Mouse (Mus musculus): ENCODE measurements around the gene Frat1. TPM values are rescaled to one million over a fixed set of nuclear protein-coding genes. Genes with fewer than 3 reads are reported as not detected.
A peak's percentile ranks its signal among the peaks of the same experiment; 100 is the strongest.
"Not testable (repeated sequence)": the region's sequence is repeated elsewhere in the genome, so short reads cannot be mapped to it uniquely, and the experiment has no call there.

The Frat1 gene
- total and polyA plus RNA-seq, 2 experiments from 2014 or later = 43.4 to 48.2 TPM

DNA sequence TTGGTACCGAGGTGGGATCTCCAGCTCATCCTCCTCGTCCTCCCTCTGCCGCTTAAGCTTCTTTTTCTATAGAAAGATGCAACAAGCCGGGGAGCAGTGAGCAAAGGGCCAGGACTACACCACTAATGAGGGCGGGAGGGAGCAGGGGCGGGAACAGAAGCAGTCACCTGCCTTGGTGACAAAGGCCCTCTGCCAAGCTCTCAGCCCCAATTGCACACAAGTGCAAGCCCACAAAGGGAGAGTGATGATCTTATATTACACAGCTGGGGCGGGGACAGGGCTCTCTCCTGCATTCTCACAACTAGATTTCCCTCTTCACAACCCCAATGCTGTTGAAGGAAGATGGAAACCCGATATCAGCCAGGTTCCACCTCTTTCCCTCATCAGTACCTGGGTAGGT lies 36.9 kb downstream of the Frat1 start:
- H3K9ac ChIP-seq = no peak overlapping the region
- no peaks in the 10 kb centered on the region for H3K9me3 ChIP-seq (ENCODE audit: low read length)
- no peak overlapping the region for H3K4me2 ChIP-seq (ENCODE audit: low read depth)
- no peak overlapping the region for H3K27ac ChIP-seq (ENCODE audit: low read depth, low read length)
- no peak overlapping the region for H3K4me3 ChIP-seq (ENCODE audit: low read depth, low read length)
- WGBS = 85% methylated on average over 8 of the region's 8 CpGs
- no peak for ATAC-seq
- no peaks in the 10 kb centered on the region for H3K4me1 ChIP-seq (ENCODE audit: insufficient read depth)
- no peaks in the 10 kb centered on the region for H3K27me3 ChIP-seq (ENCODE audit: insufficient read depth, low read length)
- DNase-seq = no peak
- H3K36me3 ChIP-seq (ENCODE audit: insufficient read depth) = peaks cover 80% of the 10 kb centered on the region
- no peak for TF ChIP-seq CTCF (IDR thresholded peaks at IDR 0.05; ENCODE audit: low read depth)

DNA sequence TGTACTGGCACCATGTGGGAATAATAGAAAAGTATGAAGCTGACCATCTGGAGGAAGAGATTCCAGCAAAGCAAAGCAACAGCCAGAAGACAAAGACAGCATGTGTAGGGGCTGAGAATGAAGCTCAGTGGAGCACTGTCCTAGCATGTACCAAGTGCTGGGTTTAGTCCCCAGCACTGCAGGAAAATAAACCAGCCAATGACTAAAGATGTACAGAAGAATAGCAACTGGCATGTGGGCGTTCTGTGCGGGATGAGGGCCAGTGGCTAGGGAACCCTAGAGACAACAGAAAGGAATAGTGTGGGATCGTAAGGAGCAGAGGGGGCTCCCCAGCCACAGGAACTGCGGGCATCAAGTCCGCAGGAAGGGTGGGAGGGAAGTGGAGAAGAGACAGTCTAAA lies 39.5 kb downstream of the Frat1 start:
- ATAC-seq (no peak), DNase-seq (no peak)
- WGBS = 92% methylated on average over 5 of the region's 5 CpGs

DNA sequence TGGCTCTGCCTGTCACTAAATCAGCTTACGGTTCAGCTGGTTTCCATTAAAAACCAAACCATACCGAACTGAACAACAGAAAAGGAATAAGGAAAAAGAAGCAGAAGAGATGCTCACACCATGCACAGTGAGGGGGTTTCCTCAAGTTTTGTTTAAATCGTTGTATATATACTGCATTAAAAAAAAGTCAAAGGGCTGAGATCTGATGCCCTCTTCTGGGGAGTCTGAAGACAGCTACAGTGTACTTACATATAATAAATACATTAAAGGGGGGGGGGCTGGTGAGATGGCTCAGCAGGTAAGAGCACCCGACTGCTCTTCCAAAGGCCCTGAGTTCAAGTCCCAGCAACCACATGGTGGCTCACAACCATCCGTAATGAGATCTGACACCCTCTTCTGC lies 40.2 kb downstream of the Frat1 start:
- H3K36me3 ChIP-seq (ENCODE audit: insufficient read depth) = peaks cover 88% of the 10 kb centered on the region
- 75% methylated on average over 5 of the region's 5 CpGs for WGBS

More for the DNA sequence above, 39.5 kb downstream of the Frat1 start:
- Histone ChIP-seq H3K27me3 (ENCODE audit: insufficient read depth, low read length) (no peaks in the 10 kb centered on the region), H3K9ac (no peak overlapping the region), H3K4me1 (ENCODE audit: insufficient read depth) (no peaks in the 10 kb centered on the region), H3K9me3 (ENCODE audit: low read length) (no peaks in the 10 kb centered on the region), H3K4me3 (ENCODE audit: low read depth, low read length) (no peak overlapping the region), H3K4me2 (ENCODE audit: low read depth) (no peak overlapping the region), H3K27ac (ENCODE audit: low read depth, low read length) (no peak overlapping the region), H3K36me3 (ENCODE audit: insufficient read depth) (peaks cover 84% of the 10 kb centered on the region)
- no peak for TF ChIP-seq CTCF (IDR thresholded peaks at IDR 0.05; ENCODE audit: low read depth)

DNA sequence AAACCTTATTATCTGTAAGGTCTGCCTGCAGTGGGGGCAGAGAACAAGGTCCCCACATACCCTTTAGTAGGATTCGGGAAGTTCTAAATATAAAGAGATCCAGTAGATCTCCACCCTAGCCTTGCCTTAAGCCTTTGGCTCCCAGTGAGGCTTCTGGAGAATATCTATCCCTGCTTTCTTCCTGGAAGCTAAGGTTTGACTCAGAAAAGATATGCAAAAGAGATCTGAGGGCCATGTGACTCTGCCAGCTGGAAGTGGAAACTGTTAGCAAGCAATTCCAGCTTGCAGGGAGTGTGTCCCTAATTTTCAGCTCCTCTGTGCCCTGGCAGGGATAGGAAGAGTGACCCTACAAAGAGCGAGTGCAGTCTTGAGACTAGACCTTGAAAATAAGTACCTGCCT lies 42.5 kb downstream of the Frat1 start:
- 89% methylated on average over 2 of the region's 2 CpGs for WGBS
- no peak for TF ChIP-seq CTCF (IDR thresholded peaks at IDR 0.05; ENCODE audit: low read depth)

More for the DNA sequence above, 40.2 kb downstream of the Frat1 start:
- H3K27me3 ChIP-seq (ENCODE audit: insufficient read depth, low read length); H3K9me3 ChIP-seq (ENCODE audit: low read length); H3K4me2 ChIP-seq (ENCODE audit: low read depth); H3K9ac ChIP-seq; H3K4me1 ChIP-seq (ENCODE audit: insufficient read depth); H3K4me3 ChIP-seq (ENCODE audit: low read depth, low read length); H3K27ac ChIP-seq (ENCODE audit: low read depth, low read length): not testable (repeated sequence)
- ATAC-seq (0 out of 2 replicates have a peak, but pooled peaks have one; percentile 18), DNase-seq (peak; percentile 17)
- peak; percentile 26; the same call in 1 of the 2 replicates for TF ChIP-seq CTCF (IDR thresholded peaks at IDR 0.05; ENCODE audit: low read depth)

DNA sequence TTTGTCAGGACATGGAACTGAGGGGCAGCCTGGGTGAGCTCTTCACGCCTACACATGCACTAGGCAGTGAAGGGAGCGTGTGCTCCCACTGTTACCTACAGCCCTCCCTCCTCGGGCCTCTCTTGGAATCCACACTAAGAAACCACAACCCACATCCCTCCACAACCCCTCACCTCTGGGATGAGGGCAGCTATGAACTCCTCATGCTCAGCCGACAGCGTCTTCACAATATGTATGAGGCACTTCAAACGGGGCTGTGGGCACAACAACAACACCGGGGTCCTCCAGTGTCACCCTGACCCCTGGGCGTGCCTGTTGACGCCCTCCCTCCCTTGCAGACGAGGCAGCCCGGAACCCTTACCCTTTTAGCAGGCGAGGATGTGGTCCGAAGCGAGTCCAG lies 44.6 kb downstream of the Frat1 start:
- Histone ChIP-seq H3K4me1 (ENCODE audit: insufficient read depth) (no peaks in the 10 kb centered on the region), H3K27ac (ENCODE audit: low read depth, low read length) (no peak overlapping the region), H3K27me3 (ENCODE audit: insufficient read depth, low read length) (no peaks in the 10 kb centered on the region), H3K9ac (no peak overlapping the region), H3K9me3 (ENCODE audit: low read length) (no peaks in the 10 kb centered on the region), H3K36me3 (ENCODE audit: insufficient read depth) (peaks cover 71% of the 10 kb centered on the region), H3K4me2 (ENCODE audit: low read depth) (no peak overlapping the region), H3K4me3 (ENCODE audit: low read depth, low read length) (no peak overlapping the region)
- ATAC-seq = no peak
- 90% methylated on average over 14 of the region's 14 CpGs for WGBS
- no peak for DNase-seq
- TF ChIP-seq CTCF (IDR thresholded peaks at IDR 0.05; ENCODE audit: low read depth) = no peak

More for the DNA sequence above, 42.5 kb downstream of the Frat1 start:
- Histone ChIP-seq H3K27ac (ENCODE audit: low read depth, low read length) (no peak overlapping the region), H3K36me3 (ENCODE audit: insufficient read depth) (peaks cover 83% of the 10 kb centered on the region), H3K9me3 (ENCODE audit: low read length) (no peaks in the 10 kb centered on the region), H3K27me3 (ENCODE audit: insufficient read depth, low read length) (no peaks in the 10 kb centered on the region), H3K9ac (no peak overlapping the region), H3K4me1 (ENCODE audit: insufficient read depth) (no peaks in the 10 kb centered on the region), H3K4me3 (ENCODE audit: low read depth, low read length) (no peak overlapping the region), H3K4me2 (ENCODE audit: low read depth) (no peak overlapping the region)
- ATAC-seq (no peak), DNase-seq (no peak)

DNA sequence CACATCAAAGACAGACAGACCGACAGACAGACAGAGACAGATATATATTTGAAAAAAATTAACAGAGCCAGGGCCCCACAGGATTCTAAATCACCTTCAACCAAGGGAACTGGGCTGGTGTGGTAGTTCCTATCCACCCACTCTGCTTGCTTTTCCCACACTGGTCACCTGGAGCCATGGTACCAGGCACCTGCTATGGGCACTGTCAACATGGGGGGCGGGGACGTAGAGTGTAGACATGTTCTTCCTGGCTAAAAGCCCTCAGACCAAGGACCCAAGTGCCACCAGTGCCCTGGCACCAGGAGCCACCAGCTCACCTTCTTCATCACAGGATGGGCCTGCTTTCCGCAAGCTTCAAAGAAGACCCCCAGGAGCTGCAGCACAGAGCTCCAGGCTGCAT lies 52.1 kb downstream of the Frat1 start:
- Histone ChIP-seq H3K9me3 (ENCODE audit: low read length) (no peaks in the 10 kb centered on the region), H3K4me1 (ENCODE audit: insufficient read depth) (no peaks in the 10 kb centered on the region), H3K27ac (ENCODE audit: low read depth, low read length) (no peak overlapping the region), H3K36me3 (ENCODE audit: insufficient read depth) (peaks cover 78% of the 10 kb centered on the region), H3K9ac (no peak overlapping the region), H3K4me3 (ENCODE audit: low read depth, low read length) (no peak overlapping the region), H3K27me3 (ENCODE audit: insufficient read depth, low read length) (no peaks in the 10 kb centered on the region), H3K4me2 (ENCODE audit: low read depth) (no peak overlapping the region)
- TF ChIP-seq CTCF (IDR thresholded peaks at IDR 0.05; ENCODE audit: low read depth) = no peak
- ATAC-seq (no peak), DNase-seq (no peak)
- 97% methylated on average over 4 of the region's 4 CpGs for WGBS

Other genes with a start within 250 kb of the Frat1 start
- 6.8 and 7.6 TPM in 2 replicates for gene Gm340, start 247.6 kb upstream of the Frat1 start, total RNA-seq (2014; rRNA removed)
- gene Gm340, start 247.6 kb upstream of the Frat1 start, polyA plus RNA-seq (2015; fragmentation: Nextera tagmentation; extraction: Ambion mirVana) = 1.2 and 1.7 TPM in 2 replicates
- 37.2 and 61.8 TPM in 2 replicates for gene Slit1, start 86.3 kb upstream of the Frat1 start, total RNA-seq (2014; rRNA removed)
- 8.7 and 13.4 TPM in 2 replicates for gene Slit1, start 86.3 kb upstream of the Frat1 start, polyA plus RNA-seq (2015; fragmentation: Nextera tagmentation; extraction: Ambion mirVana)
- gene Arhgap19, start 27.9 kb upstream of the Frat1 start, total RNA-seq (2014; rRNA removed) = 3.9 and 6.0 TPM in 2 replicates
- gene Arhgap19, start 27.9 kb upstream of the Frat1 start, polyA plus RNA-seq (2015; fragmentation: Nextera tagmentation; extraction: Ambion mirVana) = 3.1 and 3.2 TPM in 2 replicates
- 14.4 and 22.4 TPM in 2 replicates for gene Frat2, start 18.2 kb downstream of the Frat1 start, total RNA-seq (2014; rRNA removed)
- 14.8 and 15.5 TPM in 2 replicates for gene Frat2, start 18.2 kb downstream of the Frat1 start, polyA plus RNA-seq (2015; fragmentation: Nextera tagmentation; extraction: Ambion mirVana)
- gene Rrp12, start 66.2 kb downstream of the Frat1 start, total RNA-seq (2014; rRNA removed) = 17.0 and 19.5 TPM in 2 replicates
- 12.3 and 14.4 TPM in 2 replicates for gene Rrp12, start 66.2 kb downstream of the Frat1 start, polyA plus RNA-seq (2015; fragmentation: Nextera tagmentation; extraction: Ambion mirVana)
- gene Pgam1, start 82.0 kb downstream of the Frat1 start, total RNA-seq (2014; rRNA removed) = 400 and 416 TPM in 2 replicates
- gene Pgam1, start 82.0 kb downstream of the Frat1 start, polyA plus RNA-seq (2015; fragmentation: Nextera tagmentation; extraction: Ambion mirVana) = 501 and 537 TPM in 2 replicates
- gene Exosc1, start 103.5 kb downstream of the Frat1 start, total RNA-seq (2014; rRNA removed) = 29.6 and 33.3 TPM in 2 replicates
- gene Exosc1, start 103.5 kb downstream of the Frat1 start, polyA plus RNA-seq (2015; fragmentation: Nextera tagmentation; extraction: Ambion mirVana) = 69.4 and 71.0 TPM in 2 replicates
- 53.3 and 58.6 TPM in 2 replicates for gene Zdhhc16, start 103.5 kb downstream of the Frat1 start, total RNA-seq (2014; rRNA removed)
- 96.8 and 97.4 TPM in 2 replicates for gene Zdhhc16, start 103.5 kb downstream of the Frat1 start, polyA plus RNA-seq (2015; fragmentation: Nextera tagmentation; extraction: Ambion mirVana)
- gene Mms19, start 151.2 kb downstream of the Frat1 start, total RNA-seq (2014; rRNA removed) = 42.2 and 66.5 TPM in 2 replicates
- 17.4 and 25.8 TPM in 2 replicates for gene Mms19, start 151.2 kb downstream of the Frat1 start, polyA plus RNA-seq (2015; fragmentation: Nextera tagmentation; extraction: Ambion mirVana)
- gene Ubtd1, start 151.8 kb downstream of the Frat1 start, total RNA-seq (2014; rRNA removed) = 18.7 and 22.2 TPM in 2 replicates
- 12.2 and 13.3 TPM in 2 replicates for gene Ubtd1, start 151.8 kb downstream of the Frat1 start, polyA plus RNA-seq (2015; fragmentation: Nextera tagmentation; extraction: Ambion mirVana)
- gene Ankrd2, start 206.0 kb downstream of the Frat1 start, total RNA-seq (2014; rRNA removed) = 0.69 TPM in 1 of 2 replicates, not detected in the other
- gene Ankrd2, start 206.0 kb downstream of the Frat1 start, polyA plus RNA-seq (2015; fragmentation: Nextera tagmentation; extraction: Ambion mirVana) = 1.2 and 1.4 TPM in 2 replicates
- 3.3 and 3.6 TPM in 2 replicates for gene Hoga1, start 215.6 kb downstream of the Frat1 start, total RNA-seq (2014; rRNA removed)
- 2.8 and 3.5 TPM in 2 replicates for gene Hoga1, start 215.6 kb downstream of the Frat1 start, polyA plus RNA-seq (2015; fragmentation: Nextera tagmentation; extraction: Ambion mirVana)
- gene 4933411K16Rik, start 222.3 kb downstream of the Frat1 start, total RNA-seq (2014; rRNA removed) = 0.15 and 0.24 TPM in 2 replicates
- gene 4933411K16Rik, start 222.3 kb downstream of the Frat1 start, polyA plus RNA-seq (2015; fragmentation: Nextera tagmentation; extraction: Ambion mirVana) = not detected in 2 replicates